8 mouse cellular contexts compared by ENCODE assay signal in genomic region chr10:81298369-81299100, GRCm38 (mm10). TPM values are rescaled to one million over a fixed set of nuclear protein-coding genes. Genes with fewer than 3 reads are reported as not detected.
DNase-seq lines count a peak whose midpoint lies in the region; ATAC-seq and TF ChIP-seq lines count a peak whose summit lies in the region.

No protein-coding gene starts in this region.

- H3K27ac ChIP-seq in liver, adult 2 months (replicated peaks; ENCODE audit: insufficient read depth, low read depth, low read length) = peak overlapping the region; percentile 87
- H3K27ac ChIP-seq in liver, embryonic 12.5 days = peak overlapping the region; percentile 83

- WGBS in liver, adult 2 months = 79% methylated on average over 17 of the region's 17 CpGs
- 69% methylated on average over 17 of the region's 17 CpGs for WGBS in liver, embryonic 12.5 days (ENCODE audit: insufficient replicate concordance)

- no peak for TF ChIP-seq CTCF in liver, adult 2 months (IDR thresholded peaks at IDR 0.05; ENCODE audit: low read depth, low read length)

- intact Hi-C loops in gastrocnemius, postnatal 36 days (cut with DNase I) = no loop called here

- H3K4me3 ChIP-seq in liver, adult 2 months (ENCODE audit: insufficient read depth, low read depth, low read length) = no peak overlapping the region
- no peak overlapping the region for H3K4me3 ChIP-seq in liver, embryonic 12.5 days

- no peak for ATAC-seq in liver, embryonic 12.5 days

- no peaks in the 10 kb centered on the region for H3K9me3 ChIP-seq in liver, embryonic 12.5 days (replicated peaks)

- DNase-seq in cerebellum, adult 9-11 months = peak; percentile 56
- DNase-seq in cerebellum, postnatal 14 days = no peak
- no peak for DNase-seq in liver, adult 2 months (ENCODE audit: extremely low read depth, low read depth, low spot score)
- no peak for DNase-seq in liver
- DNase-seq in splenic B cell, adult 2 months (ENCODE audit: low read depth, low spot score) = peak; percentile 85
- DNase-seq in gastrocnemius, postnatal 36 days = no peak
- no peak for DNase-seq in urinary bladder, postnatal 14 days (ENCODE audit: low spot score)

- H3K4me2 ChIP-seq in liver, embryonic 12.5 days = 0 out of 2 replicates have a peak overlapping the region, but pooled peaks have one; percentile 37

- H3K79me2 ChIP-seq in liver, adult 2 months (ENCODE audit: control insufficient read depth, insufficient read depth, low read length) = peaks cover 79% of the 10 kb centered on the region

- peaks cover 46% of the 10 kb centered on the region for H3K4me1 ChIP-seq in liver, adult 2 months (ENCODE audit: control insufficient read depth, insufficient read depth, low read length)
- peaks cover 100% of the 10 kb centered on the region for H3K4me1 ChIP-seq in liver, embryonic 12.5 days

- peak overlapping the region; percentile 14; the same call in 1 of the 2 replicates for H3K9ac ChIP-seq in liver, adult 2 months (ENCODE audit: low read depth, low read length)
- H3K9ac ChIP-seq in liver, embryonic 12.5 days = peak overlapping the region; percentile 28; the same call in 1 of the 2 replicates

- no peaks in the 10 kb centered on the region for H3K27me3 ChIP-seq in liver, adult 2 months (ENCODE audit: control insufficient read depth, insufficient read depth, low read length)
- no peaks in the 10 kb centered on the region for H3K27me3 ChIP-seq in liver, embryonic 12.5 days (replicated peaks)
- no peaks in the 10 kb centered on the region for H3K27me3 ChIP-seq in splenic B cell, adult 2 months (ENCODE audit: control insufficient read depth, insufficient read depth, low read length, poor library complexity, severe bottlenecking)

- no peaks in the 10 kb centered on the region for H3K36me3 ChIP-seq in liver, adult 2 months (ENCODE audit: control insufficient read depth, insufficient read depth, low read length)
- peaks cover 35% of the 10 kb centered on the region; the same call in 1 of the 2 replicates for H3K36me3 ChIP-seq in liver, embryonic 12.5 days
- no peaks in the 10 kb centered on the region for H3K36me3 ChIP-seq in splenic B cell, adult 2 months (ENCODE audit: control insufficient read depth, insufficient read depth, low read length, poor library complexity, severe bottlenecking)

- TF ChIP-seq POLR2A in liver, adult 2 months (IDR thresholded peaks at IDR 0.05; ENCODE audit: extremely low read depth, insufficient read depth, low read length) = no peak

RNA-seq across cellular contexts. Expression of gene Pip5k1c, which starts 5.8 kb away (rescaled TPM):
- total RNA-seq in liver, adult 2 months (2014; rRNA removed) = 7.4 and 10.0 TPM in 2 replicates
- polyA plus RNA-seq in liver, adult 2 months (2012; rRNA removed) = 25.8 and 30.1 TPM in 2 replicates
- polyA plus RNA-seq in liver, embryonic 12.5 days (2016; fragmentation: Nextera tagmentation; extraction: Ambion mirVana) = 27.8 and 29.0 TPM in 2 replicates
- 10 to 100 TPM; 21.4 to 23.2 TPM for total RNA-seq in gastrocnemius, postnatal 36 days (2021)

RNA-seq across cellular contexts. Expression of gene Tjp3, which starts 7.2 kb away (rescaled TPM):
- 7.6 and 7.7 TPM in 2 replicates for total RNA-seq in liver, adult 2 months (2014; rRNA removed)
- polyA plus RNA-seq in liver, adult 2 months (2012; rRNA removed) = 24.2 and 32.0 TPM in 2 replicates
- 1.1 and 1.3 TPM in 2 replicates for polyA plus RNA-seq in liver, embryonic 12.5 days (2016; fragmentation: Nextera tagmentation; extraction: Ambion mirVana)
- not detected for total RNA-seq in gastrocnemius, postnatal 36 days (2021)

RNA-seq across cellular contexts. Expression of gene Cactin, which starts 22.4 kb away (rescaled TPM):
- total RNA-seq in liver, adult 2 months (2014; rRNA removed) = 5.0 and 5.7 TPM in 2 replicates
- polyA plus RNA-seq in liver, adult 2 months (2012; rRNA removed) = 12.8 and 14.1 TPM in 2 replicates
- 52.9 and 55.1 TPM in 2 replicates for polyA plus RNA-seq in liver, embryonic 12.5 days (2016; fragmentation: Nextera tagmentation; extraction: Ambion mirVana)
- total RNA-seq in gastrocnemius, postnatal 36 days (2021) = 10 to 100 TPM in 1 of 2 experiments, 1 to 10 TPM in 1; 7.6 to 10.2 TPM

RNA-seq across cellular contexts. Expression of gene Tbxa2r, which starts 30.0 kb away (rescaled TPM):
- total RNA-seq in liver, adult 2 months (2014; rRNA removed) = 0.37 and 0.81 TPM in 2 replicates
- 3.8 and 4.0 TPM in 2 replicates for polyA plus RNA-seq in liver, adult 2 months (2012; rRNA removed)
- 6.7 and 7.0 TPM in 2 replicates for polyA plus RNA-seq in liver, embryonic 12.5 days (2016; fragmentation: Nextera tagmentation; extraction: Ambion mirVana)
- under 1 TPM; 0.87 to 0.99 TPM for total RNA-seq in gastrocnemius, postnatal 36 days (2021)

RNA-seq across cellular contexts. Expression of gene Apba3, which starts 31.8 kb away (rescaled TPM):
- total RNA-seq in liver, adult 2 months (2014; rRNA removed) = 30.5 and 44.1 TPM in 2 replicates
- polyA plus RNA-seq in liver, adult 2 months (2012; rRNA removed) = 132 and 143 TPM in 2 replicates
- 27.3 and 30.4 TPM in 2 replicates for polyA plus RNA-seq in liver, embryonic 12.5 days (2016; fragmentation: Nextera tagmentation; extraction: Ambion mirVana)
- total RNA-seq in gastrocnemius, postnatal 36 days (2021) = 100 to 1,000 TPM in 1 of 2 experiments, 10 to 100 TPM in 1; 98.5 to 102 TPM

Comparison
In these comparisons a context has a peak if more than half of its experiments do, and no peak if none do; other contexts are left out.
1. DNase-seq: peak in cerebellum, adult 9-11 months (single experiment) and splenic B cell, adult 2 months (single experiment); none in cerebellum, postnatal 14 days (0 of 2), liver, adult 2 months (single experiment), liver (single experiment), gastrocnemius, postnatal 36 days (0 of 2) and urinary bladder, postnatal 14 days (single experiment).